Mouse (Mus musculus): Measurements from ENCODE around the gene Vps45. TPM values are rescaled to one million over a fixed set of nuclear protein-coding genes. Genes with fewer than 3 reads are reported as not detected.
A peak's percentile ranks its signal among the peaks of the same experiment; 100 is the strongest.

Vps45 gene
- polyA plus RNA-seq, 1 experiment: 7.5 TPM

DNA sequence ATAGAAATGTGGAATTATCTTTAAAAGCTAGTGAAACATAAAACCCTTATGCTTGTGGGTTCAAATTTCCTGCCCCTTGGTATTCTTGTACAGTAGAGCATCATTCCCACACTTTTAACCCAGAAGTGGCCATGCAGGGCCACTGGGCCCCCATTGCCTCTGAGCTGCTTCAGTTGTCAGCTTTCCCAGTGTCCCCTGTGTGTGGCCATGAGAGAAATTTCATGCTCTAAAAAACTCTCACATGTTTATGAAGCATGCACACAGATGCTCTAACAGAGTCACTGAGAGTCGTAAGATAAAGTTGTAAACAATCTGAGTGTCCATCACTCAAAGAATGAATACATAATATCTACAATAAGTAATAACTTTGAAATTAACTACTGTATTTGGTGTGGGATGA is 1.9 kb upstream of the Vps45 start:
- 96% methylated on average over 1 of the region's 1 CpGs for WGBS
- no peak for DNase-seq

DNA sequence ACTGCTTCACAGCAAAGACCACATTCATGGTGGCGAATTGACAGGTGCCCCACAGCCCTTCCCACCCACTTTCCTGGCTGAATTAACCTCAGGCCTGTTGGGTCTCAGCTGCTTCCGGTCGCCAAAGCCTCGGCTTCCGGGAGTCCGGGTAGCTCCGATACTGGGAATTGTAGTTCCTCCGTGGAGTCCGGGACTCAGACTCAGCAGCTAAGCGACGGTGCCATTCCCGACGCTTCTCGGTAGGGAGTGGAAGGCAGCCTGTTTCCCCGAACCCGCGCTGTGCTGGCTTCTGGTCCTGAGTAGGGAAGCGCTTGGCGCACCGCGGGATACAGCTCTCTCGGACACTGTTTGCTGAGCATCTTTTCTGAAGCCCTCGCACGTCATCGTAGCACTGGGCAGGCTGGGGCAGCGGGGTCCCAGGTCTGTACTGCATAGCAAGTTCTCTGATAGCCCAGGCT is 490 bp downstream of the Vps45 start:
- H3K27me3 ChIP-seq (ENCODE audit: control insufficient read depth, insufficient read depth, low read length): no peaks in the 10 kb centered on the region
- WGBS: under 1% methylated on average over 26 of the region's 26 CpGs
- peak; percentile 79 for DNase-seq
- 0 out of 2 replicates have a peak, but pooled peaks cover 1% of the 10 kb centered on the region for H3K36me3 ChIP-seq (ENCODE audit: control insufficient read depth, insufficient read depth, low read length)
- H3K27ac ChIP-seq (ENCODE audit: control insufficient read depth, insufficient read depth, low read length): peak overlapping the region; percentile 60
- peak overlapping the region; percentile 72 for H3K4me3 ChIP-seq (ENCODE audit: control insufficient read depth, insufficient read depth, low read length)
- TF ChIP-seq CTCF (IDR thresholded peaks at IDR 0.05; ENCODE audit: borderline replicate concordance, control insufficient read depth, extremely low read depth, insufficient read depth, low read length, poor library complexity) (0 out of 2 replicates have a peak, but pooled peaks have one; percentile 33), POLR2A (IDR thresholded peaks at IDR 0.05; ENCODE audit: control insufficient read depth, extremely low read depth, insufficient read depth, low read length, poor library complexity) (peak; percentile 39; the same call in 1 of the 2 replicates)
- H3K4me1 ChIP-seq (replicated peaks; ENCODE audit: control insufficient read depth, insufficient read depth, low read length): no peaks in the 10 kb centered on the region

More for the DNA sequence above, 1.9 kb upstream of the Vps45 start:
- no peaks in the 10 kb centered on the region for H3K27me3 ChIP-seq (ENCODE audit: control insufficient read depth, insufficient read depth, low read length)
- no peaks in the 10 kb centered on the region for H3K4me1 ChIP-seq (replicated peaks; ENCODE audit: control insufficient read depth, insufficient read depth, low read length)
- H3K27ac ChIP-seq (ENCODE audit: control insufficient read depth, insufficient read depth, low read length): no peak overlapping the region
- H3K4me3 ChIP-seq (ENCODE audit: control insufficient read depth, insufficient read depth, low read length): no peak overlapping the region
- TF ChIP-seq POLR2A (IDR thresholded peaks at IDR 0.05; ENCODE audit: control insufficient read depth, extremely low read depth, insufficient read depth, low read length, poor library complexity) (no peak), CTCF (IDR thresholded peaks at IDR 0.05; ENCODE audit: borderline replicate concordance, control insufficient read depth, extremely low read depth, insufficient read depth, low read length, poor library complexity) (no peak)
- no peaks in the 10 kb centered on the region for H3K36me3 ChIP-seq (ENCODE audit: control insufficient read depth, insufficient read depth, low read length)

GRCm38 (mm10) chr3:96056031-96056430 is 2.2 kb downstream of the Vps45 start:
- Histone ChIP-seq H3K27ac (ENCODE audit: control insufficient read depth, insufficient read depth, low read length) (no peak overlapping the region), H3K27me3 (ENCODE audit: control insufficient read depth, insufficient read depth, low read length) (no peaks in the 10 kb centered on the region), H3K36me3 (ENCODE audit: control insufficient read depth, insufficient read depth, low read length) (0 out of 2 replicates have a peak, but pooled peaks cover 5% of the 10 kb centered on the region), H3K4me1 (replicated peaks; ENCODE audit: control insufficient read depth, insufficient read depth, low read length) (0 out of 2 replicates have a peak, but pooled peaks cover 2% of the 10 kb centered on the region), H3K4me3 (ENCODE audit: control insufficient read depth, insufficient read depth, low read length) (no peak overlapping the region)
- DNase-seq: no peak
- 97% methylated on average over 4 of the region's 4 CpGs for WGBS
- no peak for TF ChIP-seq CTCF (IDR thresholded peaks at IDR 0.05; ENCODE audit: borderline replicate concordance, control insufficient read depth, extremely low read depth, insufficient read depth, low read length, poor library complexity)
- TF ChIP-seq POLR2A (IDR thresholded peaks at IDR 0.05; ENCODE audit: control insufficient read depth, extremely low read depth, insufficient read depth, low read length, poor library complexity): no peak

DNA sequence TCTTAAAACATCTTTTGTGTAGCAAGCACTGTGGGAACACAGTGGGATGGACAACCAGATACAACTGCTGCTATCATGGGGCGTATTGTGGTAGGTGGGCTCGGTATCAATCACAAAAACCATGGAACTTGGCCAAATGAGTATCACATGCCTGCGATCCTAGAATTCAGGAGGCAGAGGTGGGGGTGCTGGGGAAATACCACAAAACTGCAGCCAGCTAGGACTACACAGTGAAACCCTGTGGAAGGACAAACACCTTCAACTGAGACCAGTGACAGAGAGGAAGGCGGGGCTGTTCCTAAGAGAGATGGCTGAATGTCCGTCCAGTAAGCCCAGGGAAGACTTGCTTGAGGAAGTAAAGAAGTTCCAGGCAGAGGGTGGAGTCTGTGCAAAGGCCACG is 3.0 kb downstream of the Vps45 start:
- TF ChIP-seq CTCF (IDR thresholded peaks at IDR 0.05; ENCODE audit: borderline replicate concordance, control insufficient read depth, extremely low read depth, insufficient read depth, low read length, poor library complexity) (no peak), POLR2A (IDR thresholded peaks at IDR 0.05; ENCODE audit: control insufficient read depth, extremely low read depth, insufficient read depth, low read length, poor library complexity) (no peak)
- H3K27ac ChIP-seq (ENCODE audit: control insufficient read depth, insufficient read depth, low read length): no peak overlapping the region
- H3K27me3 ChIP-seq (ENCODE audit: control insufficient read depth, insufficient read depth, low read length): no peaks in the 10 kb centered on the region
- DNase-seq: no peak
- H3K4me1 ChIP-seq (replicated peaks; ENCODE audit: control insufficient read depth, insufficient read depth, low read length): 0 out of 2 replicates have a peak, but pooled peaks cover 2% of the 10 kb centered on the region
- 0 out of 2 replicates have a peak, but pooled peaks cover 5% of the 10 kb centered on the region for H3K36me3 ChIP-seq (ENCODE audit: control insufficient read depth, insufficient read depth, low read length)
- H3K4me3 ChIP-seq (ENCODE audit: control insufficient read depth, insufficient read depth, low read length): no peak overlapping the region
- WGBS: 96% methylated on average over 6 of the region's 6 CpGs

DNA sequence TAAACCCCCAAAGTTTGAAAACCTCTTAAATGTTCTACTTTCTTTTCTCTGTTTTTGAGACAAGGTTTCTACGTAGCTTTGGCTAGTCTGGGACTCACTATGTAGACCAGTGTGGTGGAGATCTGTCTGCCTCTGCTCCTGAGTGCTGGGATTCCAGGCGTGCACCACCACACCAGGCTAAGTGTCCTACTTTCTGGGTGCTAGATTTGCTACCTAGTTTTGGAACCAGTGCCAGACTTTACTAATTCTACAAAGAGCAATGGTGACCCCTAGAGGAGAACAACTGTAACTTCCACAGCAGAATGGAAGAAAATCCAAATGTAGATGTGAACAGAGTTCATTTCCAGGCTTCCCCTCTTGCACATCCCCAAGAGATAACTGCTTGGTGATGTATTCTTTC is 6.4 kb downstream of the Vps45 start:
- Histone ChIP-seq H3K27ac (ENCODE audit: control insufficient read depth, insufficient read depth, low read length) (no peak overlapping the region), H3K27me3 (ENCODE audit: control insufficient read depth, insufficient read depth, low read length) (no peaks in the 10 kb centered on the region), H3K4me1 (replicated peaks; ENCODE audit: control insufficient read depth, insufficient read depth, low read length) (0 out of 2 replicates have a peak, but pooled peaks cover 2% of the 10 kb centered on the region), H3K36me3 (ENCODE audit: control insufficient read depth, insufficient read depth, low read length) (0 out of 2 replicates have a peak, but pooled peaks cover 5% of the 10 kb centered on the region), H3K4me3 (ENCODE audit: control insufficient read depth, insufficient read depth, low read length) (no peak overlapping the region)
- no peak for TF ChIP-seq POLR2A (IDR thresholded peaks at IDR 0.05; ENCODE audit: control insufficient read depth, extremely low read depth, insufficient read depth, low read length, poor library complexity)
- no peak for TF ChIP-seq CTCF (IDR thresholded peaks at IDR 0.05; ENCODE audit: borderline replicate concordance, control insufficient read depth, extremely low read depth, insufficient read depth, low read length, poor library complexity)
- DNase-seq: peak; percentile 28
- WGBS: 47% methylated on average over 2 of the region's 2 CpGs

DNA sequence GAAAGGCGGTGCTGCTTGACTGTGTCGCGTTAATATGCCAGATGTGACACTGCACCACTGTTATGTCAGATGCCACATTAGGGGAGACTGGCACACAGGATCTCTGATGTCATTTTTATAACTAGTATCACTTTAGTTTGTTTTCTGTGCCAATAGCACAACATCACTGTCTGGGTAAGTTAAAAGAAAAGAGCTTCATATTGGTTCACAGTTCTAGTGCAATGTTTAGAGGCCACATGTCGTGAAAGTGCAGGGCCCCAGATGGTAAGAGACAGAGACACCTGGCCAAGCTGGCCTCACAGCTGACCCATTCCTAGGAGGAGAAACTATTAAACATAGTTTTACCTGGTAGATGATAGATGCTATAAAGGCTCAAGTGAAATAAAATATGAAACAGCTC is 7.1 kb downstream of the Vps45 start:
- H3K4me1 ChIP-seq (replicated peaks; ENCODE audit: control insufficient read depth, insufficient read depth, low read length): 0 out of 2 replicates have a peak, but pooled peaks cover 2% of the 10 kb centered on the region
- 91% methylated on average over 4 of the region's 4 CpGs for WGBS
- H3K36me3 ChIP-seq (ENCODE audit: control insufficient read depth, insufficient read depth, low read length): 0 out of 2 replicates have a peak, but pooled peaks cover 5% of the 10 kb centered on the region
- DNase-seq: no peak
- H3K27me3 ChIP-seq (ENCODE audit: control insufficient read depth, insufficient read depth, low read length): no peaks in the 10 kb centered on the region
- no peak overlapping the region for H3K4me3 ChIP-seq (ENCODE audit: control insufficient read depth, insufficient read depth, low read length)
- H3K27ac ChIP-seq (ENCODE audit: control insufficient read depth, insufficient read depth, low read length): no peak overlapping the region
- TF ChIP-seq CTCF (IDR thresholded peaks at IDR 0.05; ENCODE audit: borderline replicate concordance, control insufficient read depth, extremely low read depth, insufficient read depth, low read length, poor library complexity) (no peak), POLR2A (IDR thresholded peaks at IDR 0.05; ENCODE audit: control insufficient read depth, extremely low read depth, insufficient read depth, low read length, poor library complexity) (no peak)

All from thymus, adult 2 months (tissue).